Mouse (Mus musculus) midbrain, embryonic 11.5 days (tissue): Measurements from ENCODE around the gene Smim20. TPM values are rescaled to one million over a fixed set of nuclear protein-coding genes. Genes with fewer than 3 reads are reported as not detected.

ENCODE experiments used
- ATAC-seq: fragments of 200-750 bp; cut with Nextera tagmentation; 2 replicates; pipeline ENCODE4 v1.8.0; 2017; ENCODE audit warnings: moderate TSS enrichment, moderate library complexity; ENCODE audit not compliant: low FRiP score
- DNase-seq: peaks from one replicate; pipeline ENCODE4 v3.0.0; 2015; ENCODE audit warnings: low spot score; ENCODE audit errors: missing footprints
- H3K27ac ChIP-seq: fragments of 300-500 bp; sonication (generic); 2 replicates; pipeline ENCODE4 v1.5.1; 2014; ENCODE audit warnings: low read depth, low read length
- H3K27me3 ChIP-seq: fragments of 300-500 bp; sonication (generic); 2 replicates; pipeline ENCODE4 v1.6.1; 2014; ENCODE audit warnings: mild to moderate bottlenecking, low read length, moderate library complexity, mixed read lengths; ENCODE audit not compliant: control insufficient read depth, insufficient read depth
- H3K36me3 ChIP-seq: fragments of 300-500 bp; sonication (generic); 2 replicates; pipeline ENCODE4 v1.6.1; 2014; ENCODE audit warnings: mild to moderate bottlenecking, low read length, moderate library complexity, mixed read lengths; ENCODE audit not compliant: control insufficient read depth, insufficient read depth
- H3K4me1 ChIP-seq: fragments of 300-500 bp; sonication (generic); 2 replicates; pipeline ENCODE4 v1.6.1; 2014; ENCODE audit warnings: low read length; ENCODE audit not compliant: control insufficient read depth, insufficient read depth
- H3K4me2 ChIP-seq: fragments of 300-500 bp; sonication (generic); 2 replicates; pipeline ENCODE4 v1.6.1; 2014; ENCODE audit warnings: mild to moderate bottlenecking, moderate library complexity
- H3K4me3 ChIP-seq: fragments of 300-500 bp; sonication (generic); 2 replicates; pipeline ENCODE4 v1.5.1; 2014; ENCODE audit warnings: low read depth, low read length
- H3K9ac ChIP-seq: fragments of 300-500 bp; sonication (generic); 2 replicates; pipeline ENCODE4 v1.6.1; 2014; ENCODE audit warnings: low read length
- H3K9me3 ChIP-seq: fragments of 300-500 bp; sonication (generic); 2 replicates; pipeline ENCODE4 v1.6.1; 2016; ENCODE audit warnings: low read length; ENCODE audit not compliant: control insufficient read depth
- WGBS: fragments of 180-500 bp; shearing (Covaris S2); extraction: QIAGEN DNeasy Blood & Tissue Kit; methylation state at CpG from one replicate; pipeline ENCODE4 v1.1.7; 2014; 5-methylcytosine and 5-hydroxymethylcytosine counted together
- polyA plus RNA-seq: library from polyadenylated mRNA; unstranded; fragments of >200 nt; fragmentation: Nextera tagmentation; extraction: Ambion mirVana; gene quantifications from 2 replicates; pipeline ENCODE4 v1.2.1, GENCODE M21; 2014

Smim20 gene
- polyA plus RNA-seq, 1 experiment from 2014 or later, result 71.0 TPM

DNA sequence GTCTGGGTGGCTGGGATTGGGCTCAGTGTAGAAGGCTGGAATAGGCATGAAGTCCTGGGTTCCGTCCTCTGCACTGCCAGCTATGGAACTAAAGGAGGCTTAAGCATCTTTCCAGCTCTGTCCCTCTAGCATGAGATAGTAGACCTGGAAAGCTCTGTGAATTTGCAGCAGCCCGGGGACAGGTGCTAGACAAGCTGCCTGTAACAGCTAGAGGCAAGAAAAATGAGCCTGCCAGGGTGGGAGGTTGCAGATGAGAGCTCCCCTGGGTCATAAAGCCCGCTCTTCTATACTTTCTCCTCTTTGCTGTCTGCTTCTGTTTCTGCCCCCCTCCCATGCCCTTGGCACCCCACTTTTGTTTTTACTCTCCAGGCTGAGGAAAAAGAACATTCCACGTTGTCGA lies 7.0 kb upstream of the Smim20 start:
- ATAC-seq (no peak), DNase-seq (no peak)
- Histone ChIP-seq H3K9me3 (no peaks in the 10 kb centered on the region), H3K27ac (no peak overlapping the region), H3K27me3 (no peaks in the 10 kb centered on the region; the same call in 1 of the 2 replicates), H3K4me1 (peaks cover 4% of the 10 kb centered on the region; the same call in 1 of the 2 replicates), H3K36me3 (no peaks in the 10 kb centered on the region), H3K9ac (no peak overlapping the region), H3K4me2 (no peak overlapping the region), H3K4me3 (no peak overlapping the region)
- WGBS, result 69% methylated on average over 5 of the region's 5 CpGs

DNA sequence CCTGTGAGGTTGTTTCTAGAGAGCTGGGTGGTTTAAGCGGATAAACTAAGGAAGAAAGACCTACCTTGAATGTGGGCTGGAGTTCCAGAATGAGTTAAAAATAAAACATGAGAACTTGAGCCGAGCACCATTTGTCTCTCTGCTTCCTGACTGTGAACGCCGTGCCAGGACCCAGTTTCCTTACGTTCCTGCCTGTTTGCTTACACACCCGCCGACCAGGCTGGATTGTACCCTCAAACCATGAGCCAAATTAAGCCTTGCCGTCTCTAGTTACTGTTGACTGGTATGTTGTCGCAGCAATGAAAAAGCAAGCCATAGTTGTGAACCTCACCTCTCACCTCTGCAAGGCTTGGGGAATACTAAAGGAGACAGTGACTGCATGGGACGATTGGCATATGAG lies 4.9 kb upstream of the Smim20 start:
- H3K36me3 ChIP-seq, result no peaks in the 10 kb centered on the region
- ATAC-seq, result no peak
- WGBS, result 92% methylated on average over 10 of the region's 10 CpGs

DNA sequence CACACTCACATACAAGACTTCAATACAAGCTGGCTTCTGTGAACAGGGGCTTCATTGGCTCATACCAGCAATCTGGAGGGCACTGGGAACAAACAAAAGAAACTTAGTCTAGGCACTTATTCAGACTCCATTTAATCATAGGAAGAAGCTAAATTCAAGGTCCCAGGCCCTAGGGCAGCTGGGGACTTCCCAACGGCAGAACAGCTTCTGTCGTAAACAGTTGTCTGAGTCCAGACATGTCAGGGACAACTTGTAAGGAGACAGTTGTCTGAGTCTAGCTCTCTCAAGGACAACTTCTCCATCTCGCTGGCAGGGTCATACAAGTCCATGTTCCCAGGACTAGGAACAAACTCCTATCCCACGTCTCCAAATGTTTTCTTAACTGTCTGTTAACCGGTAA lies 2.8 kb upstream of the Smim20 start:
- Histone ChIP-seq H3K27me3 (no peaks in the 10 kb centered on the region), H3K4me1 (peaks cover 2% of the 10 kb centered on the region; the same call in 1 of the 2 replicates), H3K4me2 (no peak overlapping the region), H3K36me3 (no peaks in the 10 kb centered on the region), H3K27ac (no peak overlapping the region), H3K4me3 (no peak overlapping the region), H3K9ac (no peak overlapping the region), H3K9me3 (no peaks in the 10 kb centered on the region)
- no peak for ATAC-seq
- DNase-seq, result no peak
- WGBS, result 88% methylated on average over 5 of the region's 5 CpGs

More for the DNA sequence above, 4.9 kb upstream of the Smim20 start:
- DNase-seq, result no peak
- H3K9ac ChIP-seq, result no peak overlapping the region
- H3K27ac ChIP-seq, result no peak overlapping the region
- no peaks in the 10 kb centered on the region; the same call in 1 of the 2 replicates for H3K27me3 ChIP-seq
- H3K9me3 ChIP-seq, result no peaks in the 10 kb centered on the region
- H3K4me3 ChIP-seq, result no peak overlapping the region
- peaks cover 5% of the 10 kb centered on the region; the same call in 1 of the 2 replicates for H3K4me1 ChIP-seq
- H3K4me2 ChIP-seq, result no peak overlapping the region

DNA sequence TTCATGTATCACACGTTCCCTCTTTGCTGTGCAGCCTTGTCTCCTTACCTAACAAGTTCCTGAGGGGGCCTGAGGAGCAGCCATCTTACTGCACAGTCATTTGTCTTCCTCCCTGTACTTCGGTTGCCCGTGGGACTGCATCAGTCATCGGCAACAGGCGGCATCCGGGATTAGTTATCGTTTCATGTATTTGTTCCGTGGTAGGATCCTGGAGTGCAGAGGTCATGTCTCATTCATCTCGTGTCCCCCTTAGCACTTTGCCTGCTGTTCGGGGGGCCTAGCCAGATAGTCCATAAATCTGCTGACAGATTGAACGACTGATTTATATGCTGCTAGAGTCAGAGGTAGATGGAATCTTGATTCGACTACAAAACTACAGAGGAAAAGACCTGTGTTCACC lies 1.1 kb upstream of the Smim20 start:
- 84% methylated on average over 12 of the region's 12 CpGs for WGBS
- DNase-seq (no peak), ATAC-seq (no peak)
- no peak overlapping the region for H3K27ac ChIP-seq
- no peak overlapping the region for H3K4me3 ChIP-seq
- H3K27me3 ChIP-seq, result no peaks in the 10 kb centered on the region
- H3K4me1 ChIP-seq, result peaks cover 2% of the 10 kb centered on the region; the same call in 1 of the 2 replicates
- H3K4me2 ChIP-seq, result no peak overlapping the region
- no peaks in the 10 kb centered on the region for H3K36me3 ChIP-seq
- no peak overlapping the region for H3K9ac ChIP-seq
- no peaks in the 10 kb centered on the region for H3K9me3 ChIP-seq

DNA sequence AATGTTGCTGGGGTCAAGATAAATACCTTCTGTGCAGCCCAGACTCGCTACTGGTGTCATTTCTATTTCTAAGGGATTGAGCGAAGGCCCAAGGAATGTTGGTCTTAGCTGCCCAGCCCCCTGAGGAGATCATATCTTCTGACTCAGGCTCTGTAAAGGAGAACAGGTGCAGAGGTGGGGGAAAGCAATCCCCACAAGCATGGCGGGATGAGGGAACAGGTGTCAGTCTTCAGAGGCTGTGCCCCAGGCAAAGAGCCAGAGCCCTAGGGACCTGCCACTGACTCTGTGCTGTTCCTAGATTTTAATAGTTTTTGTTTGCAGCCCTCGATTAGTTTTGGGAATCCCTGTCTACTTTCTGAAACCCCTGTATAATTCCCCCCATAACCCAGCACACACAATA lies 702 bp upstream of the Smim20 start:
- ATAC-seq (no peak), DNase-seq (no peak)
- Histone ChIP-seq H3K9ac (no peak overlapping the region), H3K27me3 (no peaks in the 10 kb centered on the region), H3K4me2 (no peak overlapping the region), H3K4me3 (no peak overlapping the region), H3K36me3 (no peaks in the 10 kb centered on the region), H3K27ac (no peak overlapping the region), H3K4me1 (peaks cover 2% of the 10 kb centered on the region; the same call in 1 of the 2 replicates), H3K9me3 (no peaks in the 10 kb centered on the region)
- 92% methylated on average over 4 of the region's 4 CpGs for WGBS

DNA sequence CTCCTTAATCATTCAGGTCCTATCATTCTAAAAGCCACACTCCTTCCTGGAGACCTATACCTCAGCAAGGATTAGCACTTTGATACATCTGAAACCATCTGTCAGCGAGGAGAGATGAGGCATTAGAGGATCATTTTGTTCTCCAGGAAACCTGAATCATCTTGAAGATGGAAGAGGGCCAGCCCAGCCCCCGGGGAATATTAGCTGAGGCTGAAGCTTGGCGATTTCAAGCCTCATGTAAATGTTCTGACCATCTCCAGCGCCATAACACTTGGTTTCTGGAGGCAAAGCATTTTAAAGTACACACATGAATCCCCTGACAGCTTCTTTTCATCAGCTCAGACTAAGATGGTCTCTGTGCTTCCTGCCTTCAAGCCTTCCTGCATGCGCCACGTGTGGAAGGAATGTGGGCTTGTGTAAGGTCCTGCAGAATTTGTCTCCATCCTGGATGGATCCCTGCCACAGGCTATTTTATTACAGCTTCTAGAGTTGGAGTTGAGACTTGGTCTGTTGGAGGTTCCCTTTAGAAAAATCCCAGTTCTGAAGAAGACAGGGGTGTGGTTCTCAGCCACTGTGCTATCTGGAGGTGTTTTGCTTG lies 1.3 kb downstream of the Smim20 start:
- ATAC-seq, result no peak
- H3K4me3 ChIP-seq, result no peak overlapping the region
- no peak overlapping the region for H3K27ac ChIP-seq
- H3K4me2 ChIP-seq, result no peak overlapping the region
- DNase-seq, result no peak
- H3K9me3 ChIP-seq, result no peaks in the 10 kb centered on the region
- no peaks in the 10 kb centered on the region for H3K36me3 ChIP-seq
- H3K4me1 ChIP-seq, result peaks cover 2% of the 10 kb centered on the region; the same call in 1 of the 2 replicates
- H3K9ac ChIP-seq, result no peak overlapping the region
- H3K27me3 ChIP-seq, result no peaks in the 10 kb centered on the region
- 86% methylated on average over 6 of the region's 6 CpGs for WGBS

DNA sequence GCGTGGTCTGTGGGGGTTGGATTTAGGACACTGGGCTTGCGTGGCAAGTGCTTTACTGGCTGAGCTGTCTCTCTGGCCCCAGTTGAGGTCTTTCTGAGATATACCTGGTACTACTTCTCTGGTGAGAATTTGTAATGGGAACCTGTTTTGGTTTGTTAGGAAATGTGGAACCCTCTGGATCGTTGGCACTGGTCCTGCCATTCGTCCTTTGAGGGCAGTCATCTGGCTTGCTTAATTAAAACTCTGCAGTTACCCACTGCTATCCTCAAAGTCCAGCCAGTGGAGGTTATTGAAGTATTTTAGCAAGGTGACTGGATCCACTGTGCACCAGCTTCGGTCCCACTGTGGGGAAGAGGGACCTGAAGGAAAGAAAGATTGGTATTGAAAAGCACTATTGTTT lies 2.9 kb downstream of the Smim20 start:
- H3K27me3 ChIP-seq, result no peaks in the 10 kb centered on the region
- no peak overlapping the region for H3K9ac ChIP-seq
- no peak for DNase-seq
- ATAC-seq, result no peak
- H3K36me3 ChIP-seq, result no peaks in the 10 kb centered on the region
- H3K4me3 ChIP-seq, result no peak overlapping the region
- no peaks in the 10 kb centered on the region for H3K9me3 ChIP-seq
- no peak overlapping the region for H3K4me2 ChIP-seq
- WGBS, result 93% methylated on average over 5 of the region's 5 CpGs
- peaks cover 2% of the 10 kb centered on the region; the same call in 1 of the 2 replicates for H3K4me1 ChIP-seq
- no peak overlapping the region for H3K27ac ChIP-seq

DNA sequence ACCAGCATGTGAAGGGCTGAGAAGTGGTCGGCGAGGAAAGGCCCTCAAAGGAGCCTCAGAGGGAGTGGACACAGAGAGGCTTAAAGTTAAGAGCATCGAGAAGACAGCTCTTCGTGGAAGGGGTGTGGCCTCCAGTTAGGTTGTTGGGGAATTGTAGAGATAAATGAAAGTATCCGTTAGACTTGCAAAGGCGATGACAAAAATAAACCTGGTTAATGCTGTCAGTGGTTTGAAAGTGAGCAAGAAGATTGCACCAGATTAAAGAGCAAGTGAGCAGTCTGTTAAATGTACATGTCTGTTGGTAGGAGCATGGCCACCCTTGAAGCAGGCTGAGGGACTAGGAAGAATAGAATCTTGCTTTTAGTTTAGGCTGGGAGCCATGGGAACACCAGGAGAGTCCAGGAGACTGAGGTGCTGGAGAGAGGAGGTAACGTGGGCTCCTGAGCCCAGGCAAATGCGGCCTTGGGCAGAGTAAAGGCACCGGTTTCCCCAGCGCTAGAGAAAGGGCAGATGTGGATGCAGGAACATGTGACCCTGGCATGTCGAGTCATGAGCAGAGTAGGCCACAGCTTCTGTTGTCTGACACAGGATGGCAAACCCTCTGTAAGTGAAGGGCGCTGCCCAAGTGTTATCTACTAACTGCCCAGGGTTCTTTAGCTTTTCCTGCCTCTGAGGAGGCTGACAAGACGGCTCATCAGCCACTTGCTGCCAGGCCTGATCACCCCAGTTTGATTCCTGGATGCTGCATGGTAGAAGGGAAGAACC lies 4.2 kb downstream of the Smim20 start:
- Histone ChIP-seq H3K27ac (no peak overlapping the region), H3K4me3 (no peak overlapping the region), H3K27me3 (no peaks in the 10 kb centered on the region), H3K9me3 (no peaks in the 10 kb centered on the region), H3K9ac (no peak overlapping the region), H3K4me1 (peaks cover 2% of the 10 kb centered on the region; the same call in 1 of the 2 replicates), H3K36me3 (no peaks in the 10 kb centered on the region), H3K4me2 (no peak overlapping the region)
- WGBS, result 88% methylated on average over 13 of the region's 13 CpGs
- DNase-seq (no peak), ATAC-seq (no peak)

DNA sequence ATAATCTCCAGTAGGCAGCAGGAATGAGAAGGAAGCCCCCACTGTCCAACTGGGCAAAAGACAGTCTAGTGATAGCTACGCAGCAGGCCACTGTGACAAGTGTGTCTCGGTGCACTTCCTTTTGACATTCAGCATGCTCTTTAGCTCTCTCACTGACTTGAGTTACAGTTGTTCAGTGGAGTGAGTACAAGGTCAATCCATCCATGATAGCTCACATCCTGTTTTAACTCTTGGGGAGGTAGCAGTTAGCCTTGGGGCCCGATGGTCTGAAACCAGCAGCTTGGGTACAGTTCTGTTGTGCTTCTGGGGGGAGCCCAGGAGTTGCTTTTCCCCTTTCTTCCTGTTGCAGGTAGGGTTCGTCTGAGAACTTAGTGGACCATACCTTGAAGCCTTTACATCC lies 5.7 kb downstream of the Smim20 start:
- Histone ChIP-seq H3K9me3 (no peaks in the 10 kb centered on the region), H3K4me1 (no peaks in the 10 kb centered on the region; the same call in 1 of the 2 replicates), H3K4me2 (no peak overlapping the region), H3K27ac (no peak overlapping the region), H3K9ac (no peak overlapping the region), H3K27me3 (no peaks in the 10 kb centered on the region), H3K4me3 (no peak overlapping the region), H3K36me3 (no peaks in the 10 kb centered on the region)
- ATAC-seq, result no peak
- 93% methylated on average over 4 of the region's 4 CpGs for WGBS
- DNase-seq, result no peak
